Mouse (Mus musculus) ES-E14 (cell line): ENCODE results near the gene Irf4.

Experiments
- CHD2 ChIP-seq: IDR thresholded peaks from 2 replicates; pipeline ENCODE4 v1.6.1; 2014; ENCODE audit warnings: mild to moderate bottlenecking, low read depth, low read length, inconsistent platforms
- HCFC1 ChIP-seq: IDR thresholded peaks from 2 replicates; pipeline ENCODE4 v1.6.1; 2012; ENCODE audit warnings: low read length, inconsistent platforms, borderline replicate concordance; ENCODE audit not compliant: insufficient read depth
- ZC3H11A ChIP-seq: IDR thresholded peaks from 2 replicates; pipeline ENCODE4 v1.6.1; 2012; ENCODE audit warnings: low read depth, mild to moderate bottlenecking, inconsistent platforms, low read length, borderline replicate concordance
- ZNF384 ChIP-seq: IDR thresholded peaks from 2 replicates; pipeline ENCODE4 v1.6.1; 2012; ENCODE audit warnings: low read depth, low read length, inconsistent platforms

- TF ChIP-seq CHD2, result no peak
- TF ChIP-seq ZC3H11A, result no peak
- TF ChIP-seq ZNF384, result no peak
- no peak for TF ChIP-seq HCFC1
Observed at GRCm38 (mm10) chr13:30762224-30762623, 13.2 kb downstream of the Irf4 start.
